Mouse (Mus musculus) embryonic facial prominence, embryonic 11.5 days (tissue): ENCODE results near the gene Rbm6. TPM values are rescaled to one million over a fixed set of nuclear protein-coding genes. Genes with fewer than 3 reads are reported as not detected.
A peak's percentile ranks its signal among the peaks of the same experiment; 100 is the strongest.

Experiments used
- ATAC-seq: fragments of 200-750 bp; cut with Nextera tagmentation; replicated peaks from 2 replicates; pipeline ENCODE4 v1.8.0; 2017; ENCODE audit warnings: low read depth; ENCODE audit not compliant: insufficient number of reproducible peaks, low FRiP score, low TSS enrichment
- DNase-seq: peaks from one replicate; pipeline ENCODE4 v3.0.0-alpha.2; 2015; ENCODE audit warnings: low spot score
- H3K27ac ChIP-seq: fragments of 300-500 bp; sonication (generic); replicated peaks from 2 replicates; pipeline ENCODE4 v1.5.1; 2014; ENCODE audit warnings: mild to moderate bottlenecking, low read depth, low read length, control low read depth
- H3K27me3 ChIP-seq: fragments of 300-500 bp; sonication (generic); 2 replicates; pipeline ENCODE4 v1.6.1; 2014; ENCODE audit warnings: mild to moderate bottlenecking, low read length, moderate library complexity, mixed read lengths; ENCODE audit not compliant: control insufficient read depth, insufficient read depth
- H3K36me3 ChIP-seq: fragments of 300-500 bp; sonication (generic); replicated peaks from 2 replicates; pipeline ENCODE4 v1.6.1; 2014; ENCODE audit warnings: low read depth, mild to moderate bottlenecking, low read length, moderate library complexity, mixed read lengths; ENCODE audit not compliant: control insufficient read depth, insufficient read depth
- H3K4me1 ChIP-seq: fragments of 300-500 bp; sonication (generic); 2 replicates; pipeline ENCODE4 v1.6.1; 2014; ENCODE audit warnings: low read length, mixed read lengths; ENCODE audit not compliant: control insufficient read depth, insufficient read depth
- H3K4me2 ChIP-seq: fragments of 300-500 bp; sonication (generic); 2 replicates; pipeline ENCODE4 v1.6.1; 2014; ENCODE audit warnings: low read depth, mild to moderate bottlenecking, control low read depth, low read length, moderate library complexity
- H3K4me3 ChIP-seq: fragments of 300-500 bp; sonication (generic); 2 replicates; pipeline ENCODE4 v1.5.1; 2014; ENCODE audit warnings: low read depth, low read length, control low read depth
- H3K9ac ChIP-seq: fragments of 300-500 bp; sonication (generic); replicated peaks from 2 replicates; pipeline ENCODE4 v1.6.1; 2014; ENCODE audit warnings: mild to moderate bottlenecking, control low read depth, low read length
- H3K9me3 ChIP-seq: fragments of 300-500 bp; sonication (generic); replicated peaks from 2 replicates; pipeline ENCODE4 v1.6.1; 2016; ENCODE audit warnings: mild to moderate bottlenecking, low read length, inconsistent platforms, mixed read lengths; ENCODE audit not compliant: control insufficient read depth
- WGBS: fragments of 180-500 bp; shearing (Covaris S2); extraction: QIAGEN DNeasy Blood & Tissue Kit; methylation state at CpG from one replicate; pipeline ENCODE4 v1.1.7; 2014; 5-methylcytosine and 5-hydroxymethylcytosine counted together
- polyA plus RNA-seq: library from polyadenylated mRNA; unstranded; fragments of >200 nt; fragmentation: Nextera tagmentation; extraction: Ambion mirVana; gene quantifications from 2 replicates; pipeline ENCODE4 v1.2.1, GENCODE M21; 2014

The Rbm6 gene
- polyA plus RNA-seq, 1 experiment from 2014 or later, result 101 TPM

GRCm38 (mm10) chr9:107727041-107727440 is 146.0 kb downstream of the Rbm6 start:
- H3K4me1 ChIP-seq, result peaks cover 23% of the 10 kb centered on the region
- no peaks in the 10 kb centered on the region for H3K36me3 ChIP-seq
- no peak overlapping the region for H3K27ac ChIP-seq
- ATAC-seq (no peak), DNase-seq (peak; percentile 52)
- H3K4me3 ChIP-seq, result no peak overlapping the region
- 43% methylated on average over 3 of the region's 3 CpGs for WGBS
- H3K9ac ChIP-seq, result no peak overlapping the region
- H3K27me3 ChIP-seq, result no peaks in the 10 kb centered on the region
- no peaks in the 10 kb centered on the region for H3K9me3 ChIP-seq
- H3K4me2 ChIP-seq, result no peak overlapping the region

DNA sequence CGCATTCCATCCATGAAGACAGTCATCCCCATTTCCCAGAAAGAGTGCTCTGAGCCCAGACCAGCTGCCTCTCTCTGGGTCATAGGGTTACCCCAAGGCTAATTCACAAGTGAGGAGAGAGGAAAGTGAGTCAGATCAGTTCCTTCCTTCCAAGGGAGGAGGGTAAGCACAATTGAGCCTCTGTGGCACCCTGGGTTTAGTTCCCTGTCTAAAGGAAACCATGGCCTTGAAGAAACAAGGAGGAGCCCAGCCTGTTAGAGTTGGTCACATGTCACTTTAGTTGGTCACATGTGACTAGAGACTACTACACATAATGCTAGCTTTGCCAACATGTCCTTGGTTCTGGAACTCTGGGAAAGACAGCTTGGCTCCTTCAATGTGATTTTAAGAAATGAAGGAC is 148.2 kb downstream of the Rbm6 start:
- Histone ChIP-seq H3K4me2 (no peak overlapping the region), H3K9me3 (no peaks in the 10 kb centered on the region), H3K4me3 (no peak overlapping the region), H3K9ac (no peak overlapping the region; the same call in 1 of the 2 replicates), H3K27ac (peak overlapping the region; percentile 2; the same call in 1 of the 2 replicates), H3K4me1 (peaks cover 23% of the 10 kb centered on the region), H3K36me3 (no peaks in the 10 kb centered on the region), H3K27me3 (no peaks in the 10 kb centered on the region)
- ATAC-seq (no peak), DNase-seq (no peak)
- WGBS, result 86% methylated on average over 1 of the region's 1 CpGs

DNA sequence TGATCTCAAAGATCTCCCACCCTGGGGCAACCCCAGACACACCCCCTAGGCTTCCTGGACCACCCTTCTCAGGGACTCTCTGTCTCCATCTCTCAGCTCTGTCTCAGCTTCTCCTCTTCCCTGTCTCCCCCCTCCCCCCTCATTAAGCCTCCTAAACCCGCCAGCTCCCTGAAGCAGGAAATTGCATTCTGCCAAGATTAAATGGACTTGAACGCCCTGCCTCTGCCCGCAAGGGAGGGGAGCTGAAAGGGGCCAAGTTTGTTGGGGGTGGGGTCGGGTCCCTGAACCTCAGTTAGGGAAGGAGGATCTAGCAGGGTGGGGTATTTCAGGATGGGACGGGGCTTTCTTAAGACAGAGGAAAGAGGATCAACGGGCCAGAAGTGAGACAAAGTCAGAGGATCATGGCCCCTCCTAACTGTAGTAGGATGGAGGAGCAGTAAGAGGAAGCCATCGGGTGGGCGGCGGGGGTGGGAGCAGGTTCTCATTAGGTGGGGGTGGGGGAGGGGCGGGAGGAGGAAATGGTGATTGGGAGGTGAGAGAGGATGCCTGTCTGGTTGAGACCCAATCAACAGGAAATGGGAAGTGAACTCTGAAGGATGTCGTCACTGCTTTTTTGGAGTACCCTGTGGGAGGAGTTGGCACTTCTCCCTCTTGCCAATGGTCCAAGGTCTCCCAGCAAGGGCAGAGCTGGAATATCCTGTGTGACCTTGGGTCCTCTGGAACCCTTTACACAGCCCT is 149.1 kb downstream of the Rbm6 start:
- ATAC-seq, result peak; percentile 37; the same call in 1 of the 2 replicates
- Histone ChIP-seq H3K27ac (peak overlapping the region; percentile 2), H3K4me3 (no peak overlapping the region), H3K9ac (peak overlapping the region; percentile 37), H3K27me3 (no peaks in the 10 kb centered on the region), H3K36me3 (no peaks in the 10 kb centered on the region), H3K4me2 (peak overlapping the region; percentile 22), H3K9me3 (no peaks in the 10 kb centered on the region), H3K4me1 (peaks cover 18% of the 10 kb centered on the region)
- peak; percentile 77 for DNase-seq
- 2% methylated on average over 11 of the region's 11 CpGs for WGBS

Other genes starting within 250 kb of the Rbm6 start
- 369 and 379 TPM in 2 replicates for gene Gnai2, start 237.9 kb downstream of the Rbm6 start, polyA plus RNA-seq
- 7.0 and 7.6 TPM in 2 replicates for gene Slc38a3, start 203.7 kb downstream of the Rbm6 start, polyA plus RNA-seq
- gene Gnat1, start 193.5 kb downstream of the Rbm6 start, polyA plus RNA-seq, result 1.4 TPM in 1 of 2 replicates, not detected in the other
- gene Sema3f, start 162.8 kb downstream of the Rbm6 start, polyA plus RNA-seq, result 17.6 and 17.7 TPM in 2 replicates
- 184 and 198 TPM in 2 replicates for gene Rbm5, start 102.2 kb downstream of the Rbm6 start, polyA plus RNA-seq
- gene Mon1a, start 14.9 kb upstream of the Rbm6 start, polyA plus RNA-seq, result 11.5 and 12.5 TPM in 2 replicates
- gene Mst1r, start 33.6 kb upstream of the Rbm6 start, polyA plus RNA-seq, result 0.49 and 0.79 TPM in 2 replicates
- not detected in 2 replicates for gene Actl11, start 55.2 kb upstream of the Rbm6 start, polyA plus RNA-seq
- gene Camkv, start 62.4 kb upstream of the Rbm6 start, polyA plus RNA-seq, result 3.5 and 4.3 TPM in 2 replicates
- 34.2 and 34.8 TPM in 2 replicates for gene Traip, start 76.9 kb upstream of the Rbm6 start, polyA plus RNA-seq
- 12.2 and 13.2 TPM in 2 replicates for gene Uba7, start 102.3 kb upstream of the Rbm6 start, polyA plus RNA-seq
- gene Gm20661, start 109.8 kb upstream of the Rbm6 start, polyA plus RNA-seq, result 4.0 and 4.5 TPM in 2 replicates
- 101 and 108 TPM in 2 replicates for gene Inka1, start 112.6 kb upstream of the Rbm6 start, polyA plus RNA-seq
- gene Cdhr4, start 119.3 kb upstream of the Rbm6 start, polyA plus RNA-seq, result 7.6 and 10.2 TPM in 2 replicates
- 0.14 and 0.59 TPM in 2 replicates for gene Gm20662, start 123.1 kb upstream of the Rbm6 start, polyA plus RNA-seq
- gene Ip6k1, start 129.3 kb upstream of the Rbm6 start, polyA plus RNA-seq, result 28.0 and 30.1 TPM in 2 replicates
- 19.2 and 19.9 TPM in 2 replicates for gene Gmppb, start 176.0 kb upstream of the Rbm6 start, polyA plus RNA-seq
- gene Amigo3, start 179.9 kb upstream of the Rbm6 start, polyA plus RNA-seq, result 1.4 and 1.5 TPM in 2 replicates
- gene Mst1, start 207.2 kb upstream of the Rbm6 start, polyA plus RNA-seq, result 0.28 and 0.31 TPM in 2 replicates
- gene Rnf123, start 210.1 kb upstream of the Rbm6 start, polyA plus RNA-seq, result 22.0 and 23.5 TPM in 2 replicates
- 45.3 and 47.2 TPM in 2 replicates for gene Apeh, start 221.4 kb upstream of the Rbm6 start, polyA plus RNA-seq